Mouse (Mus musculus): ENCODE data around the gene Cpeb2.
A peak's percentile ranks its signal among the peaks of the same experiment; 100 is the strongest.

The Cpeb2 gene

GRCm38 (mm10) chr5:43232480-43233315, at the start of gene Cpeb2:
Gene Cpeb2 (plus strand): TSS chr5:43233170.
- DNase-seq, result peak; percentile 96 to 98

DNA sequence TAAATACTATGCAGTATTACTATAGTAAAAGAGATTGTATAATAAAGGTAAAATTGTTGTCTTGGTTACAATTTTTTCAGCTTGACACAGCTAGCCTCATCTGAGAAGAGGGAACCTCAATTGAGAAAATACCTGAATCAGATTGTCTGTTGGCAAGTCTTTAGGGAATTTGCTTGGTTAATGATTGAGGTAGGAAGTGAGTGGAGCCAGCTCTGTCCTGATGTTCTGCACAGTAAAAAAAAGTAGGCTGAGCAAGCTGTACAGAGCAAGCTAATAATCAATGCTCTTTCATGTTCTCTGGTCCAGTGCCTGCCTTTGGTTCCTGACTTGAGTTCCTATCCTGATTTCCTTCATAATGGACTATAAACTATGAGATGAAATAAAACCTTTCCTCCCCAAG, 49.4 kb upstream of the Cpeb2 start:
- peak in 1 of 2 experiments; percentile 5 for DNase-seq

GRCm38 (mm10) chr5:43184834-43185233, 48.1 kb upstream of the Cpeb2 start:
- no peak for DNase-seq

DNA sequence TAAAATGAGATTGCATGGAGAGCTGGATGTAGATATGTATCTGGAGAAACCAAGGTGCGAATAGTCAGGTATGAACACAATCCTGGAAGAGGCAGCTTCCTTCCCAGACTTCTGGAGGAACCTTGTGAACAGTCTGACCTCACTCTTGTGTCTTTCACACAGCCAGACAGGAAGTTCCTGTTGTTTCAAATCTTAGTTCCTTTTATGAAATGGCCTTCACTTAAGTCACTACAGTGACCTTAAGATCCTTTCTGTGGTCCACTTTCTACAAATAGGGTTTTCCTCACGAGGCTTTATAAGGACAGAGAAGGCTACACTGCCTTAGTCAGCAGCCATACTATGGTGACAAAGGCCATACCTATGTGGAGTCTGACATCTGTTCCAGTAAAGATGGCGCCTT, 47.5 kb upstream of the Cpeb2 start:
- DNase-seq, result no peak

GRCm38 (mm10) chr5:43200686-43201085, 32.3 kb upstream of the Cpeb2 start:
- no peak for DNase-seq

DNA sequence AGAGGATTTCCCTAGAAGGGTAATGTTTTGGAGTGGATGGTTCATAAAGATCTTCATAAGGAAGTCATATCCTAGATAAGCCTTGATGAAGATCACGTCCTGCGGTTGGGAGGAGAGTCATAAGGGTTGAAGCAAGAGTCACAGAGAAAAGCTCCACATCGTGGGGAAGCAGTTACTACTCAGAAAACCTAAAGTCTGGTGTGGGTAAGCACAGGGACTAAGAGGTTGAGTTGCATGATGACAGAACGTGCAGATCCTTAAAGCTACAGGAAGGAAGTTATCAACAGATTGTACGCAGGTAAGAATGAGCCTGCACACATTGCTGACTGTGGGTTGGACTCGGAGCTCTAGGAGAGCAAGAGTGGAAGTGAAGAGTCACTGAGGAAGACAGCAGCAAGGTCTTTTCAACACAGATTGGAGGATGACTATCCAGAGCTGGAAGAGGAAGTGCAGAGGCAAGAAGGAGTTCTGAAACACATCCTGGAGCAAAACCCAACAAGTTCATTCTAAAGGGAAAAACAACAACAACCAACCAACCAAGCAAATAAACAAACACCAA, 26.4 kb upstream of the Cpeb2 start:
- no peak for DNase-seq

GRCm38 (mm10) chr5:43217468-43217867, 15.5 kb upstream of the Cpeb2 start:
- peak; percentile 45 to 54 for DNase-seq

DNA sequence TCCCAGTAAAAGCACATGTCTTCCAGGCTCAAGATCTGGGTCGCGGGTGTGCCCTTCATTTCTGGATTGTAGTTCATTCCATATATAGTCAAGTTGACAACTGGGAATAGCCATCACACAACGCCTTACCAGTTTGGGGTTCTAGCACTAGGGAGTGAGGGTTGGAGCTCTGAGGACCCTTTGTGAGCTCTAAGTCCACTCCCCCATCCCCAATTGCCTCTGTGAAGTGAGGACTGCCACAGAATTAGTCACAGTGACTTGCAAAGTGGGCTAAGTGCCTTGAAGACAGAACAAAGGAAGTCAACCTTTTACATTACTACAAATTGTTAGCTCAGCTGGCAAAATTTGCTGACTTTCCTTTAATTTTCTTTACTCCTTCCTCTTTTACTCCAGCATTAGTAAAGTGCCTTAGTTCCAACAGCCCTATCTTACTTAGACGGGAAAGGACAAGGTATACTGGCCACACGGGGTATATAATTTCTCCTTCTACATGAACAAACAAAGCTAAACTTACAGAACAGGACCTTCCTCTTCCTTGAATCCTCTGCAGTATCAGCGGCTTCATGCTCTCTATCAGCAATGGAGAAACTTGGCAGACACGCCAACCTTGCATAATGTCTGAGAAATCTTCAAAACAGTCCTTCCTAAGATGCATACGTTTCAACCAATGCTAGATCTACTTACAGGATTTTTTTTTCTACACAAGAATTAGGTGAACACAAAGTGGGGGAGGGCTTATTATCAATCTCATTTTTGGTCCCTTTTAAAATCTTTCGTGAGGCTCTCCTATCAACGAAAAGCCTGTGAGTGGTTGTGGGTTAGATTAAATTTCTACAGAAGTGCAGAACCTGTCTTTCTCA, 14.8 kb upstream of the Cpeb2 start:
- peak in 1 of 2 experiments; percentile 31 for DNase-seq

DNA sequence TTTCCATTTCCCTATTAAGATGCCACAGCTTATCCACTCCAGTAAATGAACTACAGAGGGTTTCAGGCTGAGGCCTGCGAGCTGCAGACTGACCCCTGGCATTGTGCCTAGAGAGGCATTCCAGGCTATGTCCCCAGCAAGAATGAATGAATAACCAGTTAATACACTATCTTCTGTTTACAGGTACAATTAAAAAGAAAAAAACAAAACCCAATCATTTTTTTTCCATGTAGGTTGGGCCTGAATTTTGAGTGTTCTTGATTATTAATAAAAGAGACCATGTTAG, 14.2 kb upstream of the Cpeb2 start:
- peak; percentile 83 to 91 for DNase-seq

- no peak for DNase-seq
Observed at GRCm38 (mm10) chr5:43223359-43223758, 9.6 kb upstream of the Cpeb2 start.

- DNase-seq, result no peak
Observed at GRCm38 (mm10) chr5:43224245-43224644, 8.7 kb upstream of the Cpeb2 start.

GRCm38 (mm10) chr5:43226160-43226559, 6.8 kb upstream of the Cpeb2 start:
- no peak for DNase-seq

DNA sequence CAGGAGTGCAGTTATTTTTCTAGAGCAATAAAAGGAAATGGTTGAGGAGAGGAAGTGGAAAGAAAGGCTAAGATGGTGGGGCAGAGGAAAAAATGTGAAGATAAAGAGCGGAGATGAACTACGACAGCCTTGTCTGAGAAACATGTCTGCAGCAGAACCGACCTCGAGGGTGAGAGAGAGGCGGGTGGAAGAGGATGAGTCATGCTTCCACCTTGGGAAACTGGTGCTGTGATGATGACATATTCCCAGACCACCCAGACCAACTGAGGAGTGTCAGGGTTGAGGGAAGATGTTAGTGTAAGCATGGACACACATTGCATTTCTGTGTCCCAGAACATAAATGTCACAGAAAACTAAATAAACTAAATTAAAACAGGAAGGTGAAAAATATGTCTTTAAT, 5.4 kb upstream of the Cpeb2 start:
- DNase-seq, result no peak

DNA sequence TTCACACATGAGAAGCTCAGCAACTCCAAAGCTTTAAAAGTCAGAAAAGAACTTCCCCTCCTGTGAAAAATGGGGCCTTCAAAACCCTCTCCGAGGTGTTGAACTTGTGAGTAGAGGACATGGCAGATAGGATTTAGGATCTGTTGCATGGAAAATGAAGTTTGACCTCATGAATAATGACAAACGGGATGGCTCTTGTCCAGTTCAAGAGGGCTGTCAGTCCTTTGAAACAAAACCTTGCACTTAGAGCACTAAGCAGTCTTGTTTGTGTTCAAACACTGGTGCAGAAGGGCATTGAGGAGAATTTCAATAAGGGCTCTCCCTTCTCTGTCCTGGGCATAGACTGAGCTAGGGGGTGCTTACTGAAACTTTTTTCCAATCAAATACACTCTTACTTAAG, 1.9 kb upstream of the Cpeb2 start:
- DNase-seq, result no peak

GRCm38 (mm10) chr5:43232149-43232479, 856 bp upstream of the Cpeb2 start:
- no peak for DNase-seq

GRCm38 (mm10) chr5:43233316-43234181, 579 bp downstream of the Cpeb2 start:
- peak; percentile 82 to 94 for DNase-seq

DNA sequence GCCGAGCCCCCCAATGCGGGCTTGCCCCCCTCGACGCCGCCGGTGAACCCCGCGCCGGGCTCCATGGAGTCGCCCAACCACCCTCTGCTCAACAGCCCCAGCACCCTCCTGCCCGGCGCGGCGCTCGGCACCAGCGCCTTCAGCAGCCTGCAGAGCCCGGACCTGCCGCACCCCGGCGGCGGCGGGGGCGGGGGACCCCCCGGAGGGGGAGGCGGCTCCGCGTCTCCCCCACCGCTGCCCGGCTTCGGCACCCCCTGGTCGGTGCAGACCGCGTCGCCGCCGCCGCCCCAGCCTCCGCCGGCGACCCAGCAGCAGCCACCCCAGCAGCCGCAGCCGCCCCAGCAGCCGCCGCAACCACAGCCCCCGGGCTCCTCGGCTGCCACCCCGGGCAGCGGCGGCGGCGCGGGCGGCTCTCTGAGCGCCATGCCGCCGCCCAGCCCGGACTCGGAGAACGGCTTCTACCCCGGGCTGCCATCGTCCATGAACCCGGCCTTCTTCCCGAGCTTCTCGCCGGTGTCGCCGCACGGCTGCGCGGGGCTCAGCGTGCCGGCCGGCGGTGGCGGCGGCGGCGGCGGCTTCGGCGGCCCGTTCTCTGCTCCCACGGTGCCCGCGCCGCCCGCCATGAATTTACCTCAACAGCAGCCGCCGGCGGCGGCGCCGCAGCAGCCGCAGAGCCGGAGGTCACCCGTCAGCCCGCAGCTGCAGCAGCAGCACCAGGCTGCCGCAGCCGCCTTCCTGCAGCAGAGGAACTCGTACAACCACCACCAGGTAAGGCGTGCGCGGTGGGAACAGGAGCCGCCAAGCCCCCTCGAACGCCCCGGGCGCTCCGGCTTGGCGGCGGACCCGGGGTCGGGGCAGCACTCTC, 1.6 kb downstream of the Cpeb2 start:
- peak; percentile 50 to 75 for DNase-seq

GRCm38 (mm10) chr5:43235186-43235785, 2.3 kb downstream of the Cpeb2 start:
- peak; percentile 43 to 64 for DNase-seq

DNA sequence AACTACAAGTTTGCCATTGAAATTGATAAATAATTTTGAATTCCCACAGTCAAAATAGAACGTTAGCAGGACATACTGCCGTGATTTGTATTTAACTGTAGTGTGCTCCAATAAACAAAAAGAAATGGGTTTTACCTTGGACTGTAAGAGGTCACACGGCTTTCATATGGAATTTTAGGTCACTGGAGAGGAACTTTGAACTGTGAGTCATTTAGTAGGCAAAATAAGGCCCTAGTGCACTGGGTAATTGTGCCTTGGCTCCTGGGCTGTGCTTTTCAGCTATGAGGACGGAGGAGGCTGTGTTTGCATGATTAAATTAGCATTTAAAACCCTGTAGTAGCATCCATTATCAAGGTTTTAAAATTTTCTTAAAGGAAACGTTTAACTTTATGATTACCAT, 3.0 kb downstream of the Cpeb2 start:
- DNase-seq, result no peak

- DNase-seq, result no peak
Observed at GRCm38 (mm10) chr5:43236476-43236875, 3.5 kb downstream of the Cpeb2 start.

DNA sequence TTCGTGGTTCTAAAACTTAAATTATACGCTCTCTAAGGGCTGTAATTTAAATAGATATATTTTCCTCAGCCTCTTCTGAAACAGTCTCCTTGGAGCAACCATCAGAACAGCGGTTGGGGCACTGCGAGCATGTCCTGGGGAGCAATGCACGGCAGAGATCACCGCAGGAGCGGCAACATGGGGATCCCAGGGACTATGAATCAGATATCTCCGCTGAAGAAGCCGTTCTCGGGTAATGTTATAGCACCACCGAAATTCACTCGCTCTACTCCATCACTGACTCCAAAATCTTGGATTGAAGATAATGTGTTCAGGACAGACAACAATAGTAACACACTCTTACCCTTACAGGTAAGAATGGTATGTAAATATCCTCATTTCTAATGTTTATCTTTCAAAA, 4.3 kb downstream of the Cpeb2 start:
- no peak for DNase-seq
